Mouse (Mus musculus) skeletal muscle tissue, adult 2 months (tissue): ENCODE measurements around the gene Abce1.
"Not testable (repeated sequence)": the region's sequence is repeated elsewhere in the genome, so short reads cannot be mapped to it uniquely, and the experiment has no call there.

Experiments
- DNase-seq: peaks from one replicate; pipeline ENCODE4 v3.0.0-alpha.2; 2012; ENCODE audit warnings: low read depth, low spot score

Gene Abce1

GRCm38 (mm10) chr8:79711064-79711961 is at the start of gene Abce1, which contains the start of gene Anapc10:
TSS of gene Abce1 (minus strand) at chr8:79711740.
TSS of gene Anapc10 (plus strand) at chr8:79711820.
- DNase-seq, result peak; percentile 98

GRCm38 (mm10) chr8:79750305-79750704 is 38.8 kb upstream of the Abce1 start:
- no peak for DNase-seq

GRCm38 (mm10) chr8:79748591-79748990 is 37.1 kb upstream of the Abce1 start:
- DNase-seq, result no peak

GRCm38 (mm10) chr8:79748171-79748570 is 36.6 kb upstream of the Abce1 start:
- no peak for DNase-seq

GRCm38 (mm10) chr8:79734304-79734703 is 22.8 kb upstream of the Abce1 start:
- peak; percentile 20 for DNase-seq

GRCm38 (mm10) chr8:79727900-79728299 is 16.4 kb upstream of the Abce1 start:
- DNase-seq, result no peak

- DNase-seq, result no peak
Measured at GRCm38 (mm10) chr8:79724589-79724988, 13.0 kb upstream of the Abce1 start.

GRCm38 (mm10) chr8:79723308-79723707 is 11.8 kb upstream of the Abce1 start:
- DNase-seq, result no peak

GRCm38 (mm10) chr8:79721537-79721936 is 10.0 kb upstream of the Abce1 start:
- no peak for DNase-seq

- no peak for DNase-seq
Measured at GRCm38 (mm10) chr8:79712676-79713075, 1.1 kb upstream of the Abce1 start.

- no peak for DNase-seq
Measured at GRCm38 (mm10) chr8:79706687-79707086, 4.9 kb downstream of the Abce1 start.

GRCm38 (mm10) chr8:79692531-79692930 is 19.0 kb downstream of the Abce1 start:
- DNase-seq, result no peak

GRCm38 (mm10) chr8:79685927-79686326 is 25.6 kb downstream of the Abce1 start:
- not testable (repeated sequence) for DNase-seq

- no peak for DNase-seq
Measured at GRCm38 (mm10) chr8:79680965-79681364, 30.6 kb downstream of the Abce1 start.

- no peak for DNase-seq
Measured at GRCm38 (mm10) chr8:79680555-79680954, 31.0 kb downstream of the Abce1 start.

GRCm38 (mm10) chr8:79680083-79680482 is 31.5 kb downstream of the Abce1 start:
- DNase-seq, result not testable (repeated sequence)

GRCm38 (mm10) chr8:79679005-79679404 is 32.5 kb downstream of the Abce1 start:
- no peak for DNase-seq

- no peak for DNase-seq
Measured at GRCm38 (mm10) chr8:79676461-79676860, 35.1 kb downstream of the Abce1 start.

GRCm38 (mm10) chr8:79658715-79659114 is 52.8 kb downstream of the Abce1 start:
- DNase-seq, result not testable (repeated sequence)

GRCm38 (mm10) chr8:79653736-79654135 is 57.8 kb downstream of the Abce1 start:
- no peak for DNase-seq

GRCm38 (mm10) chr8:79650158-79650814 is 61.3 kb downstream of the Abce1 start:
- DNase-seq, result no peak

- DNase-seq, result no peak
Measured at GRCm38 (mm10) chr8:79649569-79649968, 62.0 kb downstream of the Abce1 start.

- no peak for DNase-seq
Measured at GRCm38 (mm10) chr8:79641119-79641518, 70.4 kb downstream of the Abce1 start.
